Mouse (Mus musculus) bone marrow, adult 2 months (tissue): ENCODE measurements at regions not wholly inside any gene's neighbourhood (a gene's known extent, or its start where the extent isn't known, plus 50 kb on each side); places are given as distances from the start of the nearest gene placed in this dataset.

Experiments used
- CTCF ChIP-seq: fragments of 200-500 bp; IDR thresholded peaks from 2 replicates; pipeline ENCODE4 v1.5.1; 2011; ENCODE audit warnings: low read length, control low read depth; ENCODE audit not compliant: control insufficient read depth, insufficient read depth
- POLR2A ChIP-seq: fragments of 200-500 bp; IDR thresholded peaks from 2 replicates; pipeline ENCODE4 v1.6.1; 2011; ENCODE audit warnings: low read depth, mild to moderate bottlenecking, control low read depth, low read length, borderline replicate concordance; ENCODE audit not compliant: control insufficient read depth

GRCm38 (mm10) chr14:46487551-46487950 lies 97.1 kb upstream of the Bmp4 start:
- no peak for TF ChIP-seq POLR2A
- TF ChIP-seq CTCF = no peak
